Mouse (Mus musculus) heart, embryonic 10.5 days (tissue): Measurements from ENCODE around the gene Hltf. TPM values are rescaled to one million over a fixed set of nuclear protein-coding genes. Genes with fewer than 3 reads are reported as not detected.

Experiments used
- DNase-seq: peaks from one replicate; pipeline ENCODE4 v3.0.0-alpha.2; 2017; ENCODE audit warnings: low spot score
- H3K27ac ChIP-seq: fragments of 300-500 bp; sonication (generic); 2 replicates; pipeline ENCODE4 v1.5.1; 2016; ENCODE audit warnings: mild to moderate bottlenecking
- H3K27me3 ChIP-seq: fragments of 300-500 bp; sonication (generic); 2 replicates; pipeline ENCODE4 v1.6.1; 2016; ENCODE audit warnings: mild to moderate bottlenecking; ENCODE audit not compliant: poor library complexity, insufficient read depth, severe bottlenecking
- H3K36me3 ChIP-seq: fragments of 300-500 bp; sonication (generic); 2 replicates; pipeline ENCODE4 v1.6.1; 2016; ENCODE audit warnings: mild to moderate bottlenecking, moderate library complexity
- H3K4me1 ChIP-seq: fragments of 300-500 bp; sonication (generic); 2 replicates; pipeline ENCODE4 v1.6.1; 2016; ENCODE audit warnings: mild to moderate bottlenecking
- H3K4me3 ChIP-seq: fragments of 300-500 bp; sonication (generic); 2 replicates; pipeline ENCODE4 v1.5.1; 2016; ENCODE audit warnings: mild to moderate bottlenecking, moderate library complexity
- H3K9me3 ChIP-seq: fragments of 300-500 bp; sonication (generic); 2 replicates; pipeline ENCODE4 v1.6.1; 2016; ENCODE audit warnings: mild to moderate bottlenecking, moderate library complexity
- WGBS: fragments of 180-500 bp; shearing (Covaris S2); methylation state at CpG from one replicate; pipeline ENCODE4 v1.1.7; 2016; 5-methylcytosine and 5-hydroxymethylcytosine counted together
- polyA plus RNA-seq: library from polyadenylated mRNA; unstranded; fragments of >200 nt; fragmentation: Nextera tagmentation; extraction: Ambion mirVana; gene quantifications from 2 replicates; pipeline ENCODE4 v1.2.1, GENCODE M21; 2016

Hltf gene
- polyA plus RNA-seq, 1 experiment from 2014 or later, result 15.7 TPM

GRCm38 (mm10) chr3:20142101-20142500 lies 84.5 kb downstream of the Hltf start:
- no peaks in the 10 kb centered on the region for H3K27me3 ChIP-seq
- WGBS, result 56% methylated on average over 2 of the region's 2 CpGs
- DNase-seq, result no peak
- peak overlapping the region; percentile 80 for H3K27ac ChIP-seq
- H3K4me1 ChIP-seq, result peaks cover 46% of the 10 kb centered on the region
- H3K9me3 ChIP-seq, result no peaks in the 10 kb centered on the region
- H3K4me3 ChIP-seq, result no peak overlapping the region
- peaks cover 60% of the 10 kb centered on the region for H3K36me3 ChIP-seq

GRCm38 (mm10) chr3:20142576-20142975 lies 85.0 kb downstream of the Hltf start:
- peak overlapping the region; percentile 80 for H3K27ac ChIP-seq
- no peak overlapping the region for H3K4me3 ChIP-seq
- no peak for DNase-seq
- H3K4me1 ChIP-seq, result peaks cover 47% of the 10 kb centered on the region
- no peaks in the 10 kb centered on the region for H3K9me3 ChIP-seq
- WGBS, result 54% methylated on average over 3 of the region's 3 CpGs
- peaks cover 58% of the 10 kb centered on the region for H3K36me3 ChIP-seq
- H3K27me3 ChIP-seq, result no peaks in the 10 kb centered on the region

GRCm38 (mm10) chr3:20143726-20144125 lies 86.1 kb downstream of the Hltf start:
- Histone ChIP-seq H3K9me3 (no peaks in the 10 kb centered on the region), H3K27me3 (no peaks in the 10 kb centered on the region), H3K4me1 (peaks cover 59% of the 10 kb centered on the region), H3K27ac (peak overlapping the region; percentile 77; the same call in 1 of the 2 replicates), H3K4me3 (no peak overlapping the region), H3K36me3 (peaks cover 58% of the 10 kb centered on the region)
- no peak for DNase-seq
- 80% methylated on average over 3 of the region's 3 CpGs for WGBS

GRCm38 (mm10) chr3:20144401-20144800 lies 86.8 kb downstream of the Hltf start:
- DNase-seq, result no peak
- Histone ChIP-seq H3K27ac (peak overlapping the region; percentile 77), H3K9me3 (no peaks in the 10 kb centered on the region), H3K36me3 (peaks cover 58% of the 10 kb centered on the region), H3K4me3 (no peak overlapping the region), H3K4me1 (peaks cover 65% of the 10 kb centered on the region), H3K27me3 (no peaks in the 10 kb centered on the region)
- WGBS, result 22% methylated on average over 2 of the region's 2 CpGs

GRCm38 (mm10) chr3:20145696-20146113 lies 88.1 kb downstream of the Hltf start:
- 17% methylated on average over 1 of the region's 1 CpGs for WGBS
- Histone ChIP-seq H3K36me3 (peaks cover 59% of the 10 kb centered on the region), H3K4me1 (peaks cover 73% of the 10 kb centered on the region), H3K4me3 (no peak overlapping the region), H3K27ac (0 out of 2 replicates have a peak overlapping the region, but pooled peaks have one; percentile 77), H3K27me3 (no peaks in the 10 kb centered on the region), H3K9me3 (no peaks in the 10 kb centered on the region)
- peak; percentile 92 for DNase-seq

- H3K4me1 ChIP-seq, result peaks cover 68% of the 10 kb centered on the region
- H3K27me3 ChIP-seq, result no peaks in the 10 kb centered on the region
- no peak for DNase-seq
- H3K36me3 ChIP-seq, result peaks cover 56% of the 10 kb centered on the region
- WGBS, result 51% methylated on average over 7 of the region's 7 CpGs
- peak overlapping the region; percentile 15; the same call in 1 of the 2 replicates for H3K4me3 ChIP-seq
- H3K9me3 ChIP-seq, result no peaks in the 10 kb centered on the region
- H3K27ac ChIP-seq, result peak overlapping the region; percentile 84
Measured at GRCm38 (mm10) chr3:20146884-20147395, 89.3 kb downstream of the Hltf start.

GRCm38 (mm10) chr3:20147647-20148046 lies 90.0 kb downstream of the Hltf start:
- 45% methylated on average over 5 of the region's 5 CpGs for WGBS
- Histone ChIP-seq H3K36me3 (peaks cover 54% of the 10 kb centered on the region), H3K4me1 (peaks cover 64% of the 10 kb centered on the region), H3K27ac (peak overlapping the region; percentile 84), H3K27me3 (no peaks in the 10 kb centered on the region), H3K4me3 (peak overlapping the region; percentile 24; the same call in 1 of the 2 replicates), H3K9me3 (no peaks in the 10 kb centered on the region)
- DNase-seq, result no peak

GRCm38 (mm10) chr3:20150511-20150910 lies 92.9 kb downstream of the Hltf start:
- WGBS, result 33% methylated on average over 2 of the region's 2 CpGs
- H3K4me1 ChIP-seq, result peaks cover 41% of the 10 kb centered on the region
- H3K27ac ChIP-seq, result peak overlapping the region; percentile 84
- H3K27me3 ChIP-seq, result no peaks in the 10 kb centered on the region
- DNase-seq, result no peak
- peak overlapping the region; percentile 95 for H3K4me3 ChIP-seq
- H3K9me3 ChIP-seq, result no peaks in the 10 kb centered on the region
- H3K36me3 ChIP-seq, result peaks cover 43% of the 10 kb centered on the region

GRCm38 (mm10) chr3:20151651-20152050 lies 94.0 kb downstream of the Hltf start:
- peaks cover 41% of the 10 kb centered on the region for H3K36me3 ChIP-seq

GRCm38 (mm10) chr3:20154531-20155367 lies 97.1 kb downstream of the Hltf start, which contains the start of gene Gyg:
TSS of gene Gyg (minus strand) at chr3:20155317.
- peak; percentile 87 for DNase-seq
- Histone ChIP-seq H3K4me3 (peak within 1 kb of the TSS; percentile 95), H3K9me3 (0 out of 2 replicates have a peak, but pooled peaks cover 4% of the 10 kb centered on the region), H3K4me1 (peaks cover 11% of the 10 kb centered on the region), H3K27me3 (no peaks in the 10 kb centered on the region), H3K36me3 (peaks cover 15% of the 10 kb centered on the region), H3K27ac (peak within 1 kb of the TSS; percentile 97)
- 1% methylated on average over 73 of the region's 73 CpGs for WGBS

More at GRCm38 (mm10) chr3:20151651-20152050, 94.0 kb downstream of the Hltf start:
- H3K4me3 ChIP-seq, result peak overlapping the region; percentile 95
- DNase-seq, result no peak
- peaks cover 39% of the 10 kb centered on the region for H3K4me1 ChIP-seq
- H3K27ac ChIP-seq, result peak overlapping the region; percentile 97
- H3K9me3 ChIP-seq, result no peaks in the 10 kb centered on the region
- H3K27me3 ChIP-seq, result no peaks in the 10 kb centered on the region
- WGBS, result 85% methylated on average over 3 of the region's 3 CpGs

GRCm38 (mm10) chr3:20155476-20155875 lies 97.9 kb downstream of the Hltf start:
- H3K27me3 ChIP-seq, result no peaks in the 10 kb centered on the region
- peak overlapping the region; percentile 97; the same call in 1 of the 2 replicates for H3K27ac ChIP-seq

GRCm38 (mm10) chr3:20167487-20167886 lies 109.9 kb downstream of the Hltf start:
- Histone ChIP-seq H3K27me3 (no peaks in the 10 kb centered on the region), H3K36me3 (no peaks in the 10 kb centered on the region), H3K9me3 (no peaks in the 10 kb centered on the region), H3K27ac (no peak overlapping the region), H3K4me1 (no peaks in the 10 kb centered on the region), H3K4me3 (no peak overlapping the region)
- 63% methylated on average over 1 of the region's 1 CpGs for WGBS
- no peak for DNase-seq

More at GRCm38 (mm10) chr3:20155476-20155875, 97.9 kb downstream of the Hltf start:
- Histone ChIP-seq H3K4me3 (peak overlapping the region; percentile 95), H3K36me3 (peaks cover 9% of the 10 kb centered on the region), H3K9me3 (0 out of 2 replicates have a peak, but pooled peaks cover 4% of the 10 kb centered on the region), H3K4me1 (peaks cover 6% of the 10 kb centered on the region)
- DNase-seq, result no peak
- whole genome bisulfite sequencing, result 82% methylated on average over 6 of the region's 6 CpGs
